Mouse (Mus musculus) urinary bladder, postnatal 14 days (tissue): ENCODE data around the gene Vmn2r20.
"Not testable (repeated sequence)": the region's sequence is repeated elsewhere in the genome, so short reads cannot be mapped to it uniquely, and the experiment has no call there.

ENCODE experiments used
- DNase-seq: peaks from one replicate; pipeline ENCODE4 v3.0.0; 2021; ENCODE audit warnings: low spot score

Vmn2r20 gene

DNA sequence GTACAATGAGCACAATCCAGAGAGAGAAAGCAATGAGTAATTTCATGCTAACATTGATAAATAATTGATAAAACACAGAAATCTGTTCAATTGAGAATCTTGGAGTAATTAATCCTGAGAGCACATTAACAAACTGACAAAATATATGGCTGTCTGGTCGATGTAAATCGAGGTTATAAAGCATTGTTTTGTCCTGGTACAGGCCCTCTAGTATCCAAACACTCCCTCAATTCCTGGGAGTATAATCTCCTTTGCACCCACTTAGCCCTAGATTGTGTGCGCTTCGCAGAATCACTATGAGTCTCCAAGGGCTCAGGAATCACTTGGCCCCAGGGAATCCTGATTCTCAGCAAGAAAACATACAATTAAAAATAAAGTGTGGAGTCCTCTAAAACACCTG is at the start of gene Vmn2r20:
Vmn2r20 (minus strand) TSS at position 101 of the 400 bp plus-strand sequence.
- not testable (repeated sequence) for DNase-seq

- DNase-seq = not testable (repeated sequence)
These were observed 6.5 kb upstream of the Vmn2r20 start for GRCm38 (mm10) chr6:123424413-123424812.

DNA sequence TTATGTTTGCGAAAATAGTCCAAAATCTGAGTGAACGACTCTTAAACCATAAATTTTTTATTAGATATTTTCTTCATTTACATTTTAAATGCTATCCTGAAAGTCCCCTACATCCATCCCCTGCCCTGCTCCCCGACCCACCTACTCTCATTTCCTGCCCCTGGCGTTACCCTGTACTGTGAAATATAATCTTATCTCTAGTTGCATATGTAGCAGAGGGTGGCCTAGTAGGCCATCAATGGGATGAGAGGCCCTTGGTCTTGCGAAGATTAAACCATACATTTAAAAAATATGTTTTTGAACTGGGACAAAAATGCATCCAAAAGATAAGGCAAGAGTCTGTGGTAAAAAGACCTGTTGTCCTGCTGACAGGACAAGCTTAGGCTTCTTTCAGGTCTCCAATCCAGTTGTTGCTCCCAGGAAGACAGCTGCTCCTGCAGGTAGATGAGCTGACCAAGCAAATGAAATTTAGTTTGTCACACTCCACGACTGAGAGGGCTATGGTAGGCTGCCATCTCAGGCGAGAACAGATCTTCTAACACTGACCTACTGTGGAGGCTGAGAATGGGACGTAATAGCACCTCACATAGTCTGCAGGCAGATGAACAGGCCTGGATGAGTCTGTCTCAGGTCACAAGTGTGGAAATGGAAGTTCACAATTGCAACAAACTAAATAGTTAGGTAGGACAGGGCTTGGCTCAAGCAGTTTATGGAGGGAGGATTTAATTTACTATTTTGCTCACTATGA is 10.8 kb downstream of the Vmn2r20 start:
- DNase-seq = not testable (repeated sequence)

DNA sequence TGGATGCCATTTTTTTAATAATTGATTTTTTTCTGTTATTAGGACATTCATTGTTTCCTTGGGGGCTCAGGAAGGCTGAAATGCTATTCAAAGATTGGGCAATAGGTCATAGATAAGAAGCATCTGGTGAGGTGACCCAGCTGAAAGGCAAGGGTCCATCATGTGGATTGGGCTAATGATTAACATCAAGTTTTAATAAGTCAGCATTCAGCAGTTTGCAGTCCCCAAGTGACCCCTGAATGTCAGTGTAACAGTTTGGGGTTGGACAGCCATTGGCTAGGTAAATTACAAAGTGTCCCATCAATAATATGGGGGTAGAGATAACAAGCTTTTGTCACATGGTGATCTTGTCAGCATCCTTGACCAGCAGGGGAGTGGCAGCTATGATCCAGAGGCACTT is 29.1 kb downstream of the Vmn2r20 start:
- DNase-seq = not testable (repeated sequence)

DNA sequence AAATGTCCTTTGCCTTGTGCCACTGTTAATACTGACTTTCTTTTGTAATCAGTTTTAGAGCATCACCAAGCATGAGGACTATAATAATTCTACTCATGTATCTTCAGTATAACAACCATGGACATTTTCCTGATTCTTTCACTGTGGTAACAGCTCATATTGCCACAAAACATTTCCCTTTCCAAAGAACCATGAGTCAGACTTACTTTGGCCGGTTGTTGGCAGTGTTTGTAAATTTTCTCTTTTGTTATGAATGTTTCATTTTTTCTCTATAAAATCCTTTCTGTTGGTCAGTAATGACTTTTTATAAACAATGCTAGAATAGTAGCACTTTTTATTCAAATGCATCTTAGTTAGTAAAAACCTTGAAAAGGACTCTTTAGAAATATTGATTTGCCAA is 71.8 kb downstream of the Vmn2r20 start:
- no peak for DNase-seq

DNA sequence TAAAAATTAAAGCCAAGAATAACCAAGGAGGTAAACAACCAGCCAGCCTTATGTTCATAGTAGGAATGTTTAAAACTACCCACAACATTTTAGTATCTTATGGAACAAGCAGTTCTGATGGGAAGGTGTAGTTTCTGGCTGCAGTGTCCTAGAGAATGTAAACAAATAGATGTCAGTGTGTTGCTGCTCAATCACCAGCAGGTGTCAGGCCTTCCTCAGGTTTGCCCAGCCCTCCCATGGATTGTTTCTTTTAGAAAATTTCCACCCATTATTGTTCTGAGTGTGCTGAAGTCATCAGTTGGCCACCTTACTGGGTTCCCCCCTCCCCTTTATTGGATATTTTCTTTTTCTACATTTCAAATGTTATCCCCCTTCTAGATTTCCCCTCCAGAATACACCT is 77.8 kb downstream of the Vmn2r20 start:
- DNase-seq = no peak

DNA sequence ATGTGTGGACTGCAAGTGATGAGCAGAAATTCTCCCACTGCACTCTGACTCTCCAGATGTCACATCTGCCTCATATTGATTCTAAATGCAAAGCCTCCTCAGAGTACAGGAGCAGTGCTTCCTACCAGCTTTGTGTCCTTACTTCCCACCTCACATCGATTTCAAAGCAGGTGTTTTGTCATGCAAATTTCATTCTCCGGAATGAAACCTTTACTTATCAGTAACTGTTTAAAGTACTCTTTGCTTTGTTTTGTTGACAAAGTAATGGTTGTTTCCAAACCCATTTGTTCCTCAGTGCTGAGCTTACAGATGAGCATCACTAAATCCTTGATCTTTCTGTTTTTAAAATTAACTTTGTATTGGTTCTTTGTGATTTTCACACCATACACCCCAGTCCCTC is 85.4 kb downstream of the Vmn2r20 start:
- DNase-seq = no peak
